Mouse (Mus musculus) MEL-GATA-1-ER (cell line): ENCODE data around the gene Gm8356.
"Not testable (repeated sequence)": the region's sequence is repeated elsewhere in the genome, so short reads cannot be mapped to it uniquely, and the experiment has no call there.

ENCODE experiments used
- DNase-seq: peaks from one replicate; pipeline ENCODE4 v3.0.0-alpha.2; 2012; ENCODE audit warnings: low read depth; ENCODE audit errors: extremely low read depth

The Gm8356 gene

DNA sequence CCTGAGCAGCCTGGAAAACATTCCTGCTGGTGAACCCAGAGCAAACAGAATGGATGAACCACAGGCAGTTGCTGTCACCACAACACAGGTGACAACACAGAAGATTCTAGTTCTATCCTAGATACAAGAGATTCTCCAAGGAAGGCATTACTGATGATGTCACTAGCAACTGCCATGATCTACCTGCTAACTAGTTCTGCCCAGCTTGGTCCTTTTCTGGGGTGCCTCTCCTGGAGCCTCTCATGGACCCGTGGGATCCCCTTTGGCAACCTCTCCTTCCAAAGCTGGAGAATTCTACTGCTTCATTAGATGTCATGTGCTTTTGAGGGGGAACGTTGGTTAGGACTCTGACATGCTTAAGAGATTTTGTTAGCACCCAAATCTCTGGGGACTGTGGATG is at the start of gene Gm8356:
TSS of gene Gm8356 (minus strand) at position 101 of the 400 bp plus-strand sequence.
- not testable (repeated sequence) for DNase-seq

DNA sequence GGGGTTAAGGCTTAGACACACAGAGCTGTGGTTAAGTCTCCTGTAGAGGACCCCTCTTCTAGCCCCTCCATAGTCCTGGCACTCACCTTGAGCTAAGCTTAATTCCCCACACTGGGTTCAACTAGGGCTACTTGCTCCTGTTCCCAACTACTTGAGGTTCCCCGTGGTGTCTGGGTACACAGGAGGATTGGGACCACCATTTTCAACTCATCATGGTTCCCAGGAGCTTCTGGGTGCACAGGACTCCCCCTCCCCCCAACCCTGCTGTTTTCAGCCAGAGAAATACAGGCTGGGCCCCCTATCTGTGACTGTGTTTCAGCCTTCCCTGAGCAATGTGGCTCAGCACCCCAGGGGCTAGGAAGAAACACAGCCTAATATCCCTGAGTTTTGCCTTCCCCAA is 50.8 kb downstream of the Gm8356 start:
- not testable (repeated sequence) for DNase-seq

DNA sequence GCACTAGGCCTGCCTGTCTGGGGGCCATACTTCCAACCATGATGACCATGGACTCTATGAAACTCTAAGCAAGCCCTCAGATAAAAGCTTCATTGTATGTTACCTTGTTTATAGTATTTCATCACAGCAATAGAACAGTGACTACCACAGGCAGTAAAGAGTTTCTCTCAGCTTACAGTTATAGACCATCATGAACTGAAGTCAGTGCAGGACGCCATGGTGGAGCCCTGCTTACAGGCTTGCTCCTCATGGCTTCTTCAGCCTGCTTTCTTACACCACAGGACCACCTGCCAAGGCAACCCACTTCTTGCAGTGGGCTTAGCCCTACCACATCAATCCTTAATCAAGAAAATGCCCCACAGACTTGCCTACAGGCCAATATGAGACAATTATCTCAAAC is 51.5 kb downstream of the Gm8356 start:
- not testable (repeated sequence) for DNase-seq

DNA sequence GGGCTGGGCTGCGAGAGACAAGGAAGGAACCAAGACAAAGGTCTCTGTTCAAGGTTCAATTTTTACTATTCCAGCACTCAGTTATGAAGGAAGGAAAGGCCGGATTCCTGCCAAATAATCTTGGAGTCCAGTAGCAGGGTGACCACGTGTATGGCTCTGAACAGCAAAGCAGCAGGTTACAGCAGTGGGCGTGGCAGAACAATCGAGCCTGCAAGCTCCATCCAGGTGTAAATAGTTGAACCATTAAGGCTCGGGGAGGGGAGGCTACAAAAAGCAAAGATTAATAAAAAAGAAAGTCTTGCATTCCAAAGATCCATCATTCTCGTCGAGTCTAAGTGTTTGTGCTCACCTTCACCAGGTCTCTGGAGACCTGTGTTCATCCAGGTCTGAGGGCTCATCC is 55.0 kb downstream of the Gm8356 start:
- DNase-seq: not testable (repeated sequence)
